Mouse (Mus musculus): Measurements from ENCODE around the gene Abl1. TPM values are rescaled to one million over a fixed set of nuclear protein-coding genes. Genes with fewer than 3 reads are reported as not detected.

Gene Abl1
- polyA plus RNA-seq, 1 experiment from 2014 or later, result 28.9 TPM

GRCm38 (mm10) chr2:31828311-31828825, 140.2 kb downstream of the Abl1 start:
- Histone ChIP-seq H3K27ac (replicated peaks in 1 of 2; ENCODE audit: control insufficient read depth in 1 of 2, insufficient read depth in 1 of 2, low read depth in 2 of 2, low read length in 2 of 2) (no peak overlapping the region), H3K27me3 (ENCODE audit: control insufficient read depth, insufficient read depth, low read length) (peaks cover 7% of the 10 kb centered on the region; the same call in 1 of the 2 replicates), H3K36me3 (ENCODE audit: control insufficient read depth, insufficient read depth, low read length) (no peaks in the 10 kb centered on the region), H3K4me2 (ENCODE audit: low read length) (no peak overlapping the region), H3K4me1 (ENCODE audit: control insufficient read depth in 2 of 2, insufficient read depth in 2 of 2, low read length in 2 of 2) (peaks cover 4 to 7% of the 10 kb centered on the region in 2 experiments; a peak in 1 of 4 replicates), H3K9ac (ENCODE audit: low read length) (no peak overlapping the region), H3K9me3 (ENCODE audit: control insufficient read depth, low read length) (no peaks in the 10 kb centered on the region), H3K4me3 (ENCODE audit: control insufficient read depth in 1 of 2, insufficient read depth in 1 of 2, low read depth in 1 of 2, low read length in 2 of 2) (no peak overlapping the region)
- 19% methylated on average over 4 of the region's 4 CpGs for WGBS
- ATAC-seq (ENCODE audit: insufficient number of reproducible peaks, insufficient read depth, low FRiP score, low read depth), result no peak

GRCm38 (mm10) chr2:31836091-31836490, 147.9 kb downstream of the Abl1 start:
- Histone ChIP-seq H3K4me1 (ENCODE audit: control insufficient read depth in 2 of 2, insufficient read depth in 2 of 2, low read length in 2 of 2) (no peaks in the 10 kb centered on the region), H3K36me3 (ENCODE audit: control insufficient read depth, insufficient read depth, low read length) (no peaks in the 10 kb centered on the region), H3K4me3 (ENCODE audit: control insufficient read depth in 1 of 2, insufficient read depth in 1 of 2, low read depth in 1 of 2, low read length in 2 of 2) (no peak overlapping the region), H3K27ac (replicated peaks in 1 of 2; ENCODE audit: control insufficient read depth in 1 of 2, insufficient read depth in 1 of 2, low read depth in 2 of 2, low read length in 2 of 2) (no peak overlapping the region), H3K4me2 (ENCODE audit: low read length) (no peak overlapping the region), H3K9ac (ENCODE audit: low read length) (no peak overlapping the region), H3K9me3 (ENCODE audit: control insufficient read depth, low read length) (no peaks in the 10 kb centered on the region), H3K27me3 (ENCODE audit: control insufficient read depth, insufficient read depth, low read length) (peaks cover 37% of the 10 kb centered on the region)
- WGBS, result 75% methylated on average over 10 of the region's 10 CpGs
- ATAC-seq (ENCODE audit: insufficient number of reproducible peaks, insufficient read depth, low FRiP score, low read depth), result no peak

- H3K27ac ChIP-seq (replicated peaks in 1 of 2; ENCODE audit: control insufficient read depth in 1 of 2, insufficient read depth in 1 of 2, low read depth in 2 of 2, low read length in 2 of 2), result no peak overlapping the region
- no peak for ATAC-seq (ENCODE audit: insufficient number of reproducible peaks, insufficient read depth, low FRiP score, low read depth)
- no peak overlapping the region for H3K4me2 ChIP-seq (ENCODE audit: low read length)
- 26% methylated on average over 6 of the region's 6 CpGs for WGBS
- no peak overlapping the region for H3K4me3 ChIP-seq (ENCODE audit: control insufficient read depth in 1 of 2, insufficient read depth in 1 of 2, low read depth in 1 of 2, low read length in 2 of 2)
- no peak overlapping the region for H3K9ac ChIP-seq (ENCODE audit: low read length)
- H3K4me1 ChIP-seq (ENCODE audit: control insufficient read depth in 2 of 2, insufficient read depth in 2 of 2, low read length in 2 of 2), result no peaks in the 10 kb centered on the region
- H3K27me3 ChIP-seq (ENCODE audit: control insufficient read depth, insufficient read depth, low read length), result peaks cover 44% of the 10 kb centered on the region
- no peaks in the 10 kb centered on the region for H3K36me3 ChIP-seq (ENCODE audit: control insufficient read depth, insufficient read depth, low read length)
- no peaks in the 10 kb centered on the region for H3K9me3 ChIP-seq (ENCODE audit: control insufficient read depth, low read length)
These were observed 148.8 kb downstream of the Abl1 start for GRCm38 (mm10) chr2:31836985-31837384.

- Histone ChIP-seq H3K9me3 (ENCODE audit: control insufficient read depth, low read length) (no peaks in the 10 kb centered on the region), H3K4me2 (ENCODE audit: low read length) (no peak overlapping the region), H3K27me3 (ENCODE audit: control insufficient read depth, insufficient read depth, low read length) (peaks cover 48% of the 10 kb centered on the region), H3K36me3 (ENCODE audit: control insufficient read depth, insufficient read depth, low read length) (no peaks in the 10 kb centered on the region), H3K27ac (replicated peaks in 1 of 2; ENCODE audit: control insufficient read depth in 1 of 2, insufficient read depth in 1 of 2, low read depth in 2 of 2, low read length in 2 of 2) (no peak overlapping the region), H3K4me3 (ENCODE audit: control insufficient read depth in 1 of 2, insufficient read depth in 1 of 2, low read depth in 1 of 2, low read length in 2 of 2) (no peak overlapping the region), H3K4me1 (ENCODE audit: control insufficient read depth in 2 of 2, insufficient read depth in 2 of 2, low read length in 2 of 2) (no peaks in the 10 kb centered on the region), H3K9ac (ENCODE audit: low read length) (no peak overlapping the region)
- no peak for ATAC-seq (ENCODE audit: insufficient number of reproducible peaks, insufficient read depth, low FRiP score, low read depth)
- WGBS, result 47% methylated on average over 1 of the region's 1 CpGs
These were observed 150.7 kb downstream of the Abl1 start for GRCm38 (mm10) chr2:31838868-31839267.

GRCm38 (mm10) chr2:31844729-31845136, 156.6 kb downstream of the Abl1 start:
- Histone ChIP-seq H3K9ac (ENCODE audit: low read length) (no peak overlapping the region), H3K27me3 (ENCODE audit: control insufficient read depth, insufficient read depth, low read length) (peaks cover 70% of the 10 kb centered on the region), H3K4me2 (ENCODE audit: low read length) (no peak overlapping the region), H3K4me1 (ENCODE audit: control insufficient read depth in 2 of 2, insufficient read depth in 2 of 2, low read length in 2 of 2) (peaks cover 0 to 14% of the 10 kb centered on the region in 2 experiments; a peak in 3 of 4 replicates), H3K36me3 (ENCODE audit: control insufficient read depth, insufficient read depth, low read length) (no peaks in the 10 kb centered on the region), H3K27ac (replicated peaks in 1 of 2; ENCODE audit: control insufficient read depth in 1 of 2, insufficient read depth in 1 of 2, low read depth in 2 of 2, low read length in 2 of 2) (no peak overlapping the region), H3K4me3 (ENCODE audit: control insufficient read depth in 1 of 2, insufficient read depth in 1 of 2, low read depth in 1 of 2, low read length in 2 of 2) (no peak overlapping the region), H3K9me3 (ENCODE audit: control insufficient read depth, low read length) (no peaks in the 10 kb centered on the region)
- 6% methylated on average over 10 of the region's 10 CpGs for WGBS
- no peak for ATAC-seq (ENCODE audit: insufficient number of reproducible peaks, insufficient read depth, low FRiP score, low read depth)

GRCm38 (mm10) chr2:31845512-31845895, 157.3 kb downstream of the Abl1 start:
- Histone ChIP-seq H3K27me3 (ENCODE audit: control insufficient read depth, insufficient read depth, low read length) (peaks cover 65% of the 10 kb centered on the region), H3K4me2 (ENCODE audit: low read length) (peak overlapping the region; percentile 98), H3K4me1 (ENCODE audit: control insufficient read depth in 2 of 2, insufficient read depth in 2 of 2, low read length in 2 of 2) (peaks cover 0 to 14% of the 10 kb centered on the region in 2 experiments; a peak in 3 of 4 replicates), H3K4me3 (ENCODE audit: control insufficient read depth in 1 of 2, insufficient read depth in 1 of 2, low read depth in 1 of 2, low read length in 2 of 2) (peak overlapping the region; percentile 51 to 60), H3K27ac (replicated peaks in 1 of 2; ENCODE audit: control insufficient read depth in 1 of 2, insufficient read depth in 1 of 2, low read depth in 2 of 2, low read length in 2 of 2) (no peak overlapping the region), H3K9me3 (ENCODE audit: control insufficient read depth, low read length) (no peaks in the 10 kb centered on the region), H3K9ac (ENCODE audit: low read length) (peak overlapping the region; percentile 57), H3K36me3 (ENCODE audit: control insufficient read depth, insufficient read depth, low read length) (no peaks in the 10 kb centered on the region)
- 4% methylated on average over 24 of the region's 26 CpGs for WGBS
- ATAC-seq (ENCODE audit: insufficient number of reproducible peaks, insufficient read depth, low FRiP score, low read depth), result no peak

GRCm38 (mm10) chr2:31845896-31846691, 157.9 kb downstream of the Abl1 start, which contains the start of gene Fibcd1:
Gene Fibcd1, minus strand, starts transcription at chr2:31846005.
- Histone ChIP-seq H3K27ac (replicated peaks in 1 of 2; ENCODE audit: control insufficient read depth in 1 of 2, insufficient read depth in 1 of 2, low read depth in 2 of 2, low read length in 2 of 2) (no peak within 1 kb of the TSS), H3K4me1 (ENCODE audit: control insufficient read depth in 2 of 2, insufficient read depth in 2 of 2, low read length in 2 of 2) (peaks cover 0 to 14% of the 10 kb centered on the region in 2 experiments; a peak in 3 of 4 replicates), H3K9me3 (ENCODE audit: control insufficient read depth, low read length) (no peaks in the 10 kb centered on the region), H3K4me2 (ENCODE audit: low read length) (peak within 1 kb of the TSS; percentile 98), H3K9ac (ENCODE audit: low read length) (peak within 1 kb of the TSS; percentile 57), H3K27me3 (ENCODE audit: control insufficient read depth, insufficient read depth, low read length) (peaks cover 59% of the 10 kb centered on the region), H3K36me3 (ENCODE audit: control insufficient read depth, insufficient read depth, low read length) (no peaks in the 10 kb centered on the region), H3K4me3 (ENCODE audit: control insufficient read depth in 1 of 2, insufficient read depth in 1 of 2, low read depth in 1 of 2, low read length in 2 of 2) (peak within 1 kb of the TSS; percentile 51 to 60)
- no peak for ATAC-seq (ENCODE audit: insufficient number of reproducible peaks, insufficient read depth, low FRiP score, low read depth)
- under 1% methylated on average over 88 of the region's 88 CpGs for WGBS

Measured in heart, embryonic 14.5 days (tissue).